Mouse (Mus musculus) inflammation-experienced regulatory T-cells (primary cell): Measurements from ENCODE around the gene Mettl7a1. TPM values are rescaled to one million over a fixed set of nuclear protein-coding genes. Genes with fewer than 3 reads are reported as not detected.

Experiments
- polyA plus RNA-seq, 2 experiments: library from polyadenylated mRNA; unstranded; fragments of 100-300 nt; shearing (Covaris generic); gene quantifications; one replicate each; pipeline ENCODE4 v1.2.1; 2017

Gene Mettl7a1
- 10 to 100 TPM in 1 of 2 experiments, 1 to 10 TPM in 1; 8.0 to 10.4 TPM for polyA plus RNA-seq

DNA sequence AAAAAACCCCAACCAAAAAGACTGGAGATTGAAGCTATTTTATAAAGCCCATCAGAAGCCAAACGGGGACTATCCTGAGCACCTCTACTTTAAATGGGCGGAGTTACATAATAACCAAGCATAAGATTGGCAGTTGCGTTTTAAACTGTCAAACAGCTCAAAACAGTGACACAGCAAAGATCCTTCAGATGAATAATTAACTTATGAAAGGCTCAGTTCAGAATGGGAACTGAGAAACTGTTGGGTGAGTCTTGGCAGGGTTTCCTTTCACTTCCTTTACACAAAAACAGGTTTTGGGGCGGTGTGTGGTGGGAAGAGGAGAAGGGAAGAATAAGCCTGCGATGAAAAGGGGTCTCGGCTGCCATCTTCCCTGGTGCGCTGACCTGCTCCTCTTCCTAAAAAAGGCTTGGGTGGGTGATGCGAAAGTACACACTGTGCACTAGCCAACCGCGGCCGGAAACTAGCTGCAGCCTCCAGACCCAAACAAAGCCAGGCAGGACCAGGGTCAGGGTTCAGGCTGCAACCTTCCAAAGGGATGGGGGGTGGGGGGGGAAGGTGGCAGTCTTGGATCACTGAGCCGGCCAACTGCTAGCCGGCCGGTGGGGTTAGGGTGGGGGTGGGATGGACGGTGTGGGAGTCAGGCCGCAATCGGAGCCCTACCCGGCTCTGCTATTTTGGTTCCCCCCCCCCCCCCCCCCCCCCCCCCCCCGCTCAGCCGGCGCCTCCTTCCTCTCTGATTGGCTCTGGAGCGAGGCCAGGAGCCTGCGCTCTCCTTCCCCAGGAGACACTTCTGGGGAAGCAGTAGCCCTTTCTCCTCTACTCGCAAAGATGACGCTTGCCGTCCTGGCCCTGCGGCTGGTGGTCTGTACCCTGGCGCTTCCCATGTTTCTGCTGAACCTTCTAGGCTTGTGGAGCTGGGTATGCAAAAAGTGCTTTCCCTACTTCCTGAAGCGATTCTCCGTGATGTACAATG, at the start of gene Mettl7a1:
Mettl7a1 (plus strand) TSS at position 122 of the 973 bp plus-strand sequence.

DNA sequence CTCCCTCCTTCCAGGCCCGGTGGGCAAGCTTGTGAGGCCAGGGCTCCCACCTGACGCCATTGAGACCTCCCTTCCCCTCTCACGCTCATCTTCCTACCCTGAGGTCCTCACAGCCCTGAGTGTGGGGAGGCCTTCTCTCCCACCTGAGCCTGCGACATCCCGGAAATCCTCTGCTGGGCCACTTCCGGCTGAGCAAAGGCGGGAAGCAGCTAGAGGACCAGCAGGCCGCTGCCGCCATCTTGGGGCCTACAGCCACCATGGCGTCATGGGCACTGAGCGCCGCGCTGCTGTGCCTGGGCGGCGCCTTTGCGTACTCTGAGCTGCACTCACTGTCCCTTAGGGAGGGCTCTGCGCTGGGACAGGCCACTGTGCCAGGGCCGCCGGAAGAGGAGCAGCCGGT, 23.3 kb upstream of the Mettl7a1 start, which contains the start of gene Tmprss12:
Tmprss12 (plus strand) TSS at position 212 of the 400 bp plus-strand sequence.

DNA sequence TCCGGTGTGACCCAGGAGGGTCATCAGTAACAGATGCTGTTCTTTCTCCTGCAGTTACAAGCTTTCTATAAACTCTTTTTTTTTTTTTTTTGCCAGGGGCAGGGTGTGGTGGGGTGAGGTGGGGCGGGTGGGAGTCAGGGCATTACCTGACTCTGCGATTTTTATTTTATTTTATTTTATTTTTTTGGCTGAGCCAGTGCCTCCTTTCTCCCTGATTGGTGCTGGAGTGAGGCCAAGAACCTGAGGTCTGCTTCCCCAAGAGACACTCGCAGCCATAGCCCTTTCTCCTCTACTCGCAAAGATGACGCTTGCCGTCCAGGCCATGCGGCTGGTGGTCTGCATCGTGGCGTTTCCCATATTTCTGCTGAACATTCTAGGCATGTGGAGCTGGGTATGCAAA, 30.7 kb downstream of the Mettl7a1 start, which contains the start of gene Mettl7a3:
Mettl7a3 (plus strand) TSS at position 301 of the 400 bp plus-strand sequence.

DNA sequence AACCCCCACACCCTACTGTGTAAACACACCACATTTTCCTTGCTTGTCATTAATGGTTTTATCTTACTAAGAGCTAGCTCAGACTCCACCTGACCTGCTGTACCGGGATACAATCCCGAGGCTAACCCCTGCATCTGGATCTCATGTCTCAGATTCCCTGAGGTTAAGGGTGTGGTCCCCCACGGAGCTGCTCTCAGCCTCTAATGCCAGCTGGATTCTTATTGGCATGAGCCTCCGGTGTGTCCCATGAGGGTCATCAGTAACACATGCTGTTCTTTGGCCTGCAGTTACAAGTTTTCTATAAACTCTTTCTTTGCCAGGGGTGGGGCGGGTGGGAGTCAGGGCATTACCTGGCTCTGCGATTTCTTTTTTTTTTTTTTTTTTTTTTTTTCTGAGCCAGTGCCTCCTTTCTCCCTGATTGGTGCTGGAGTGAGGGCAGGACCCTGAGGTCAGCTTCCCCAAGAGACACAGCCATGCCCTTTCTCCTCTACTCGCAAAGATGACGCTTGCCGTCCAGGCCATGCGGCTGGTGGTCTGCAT, 48.8 kb downstream of the Mettl7a1 start, which contains the start of the genes Methig1 and Mettl7a2:
Methig1 (plus strand) TSS at position 439 of the 540 bp plus-strand sequence.
Mettl7a2 (plus strand) TSS at position 490 of the 540 bp plus-strand sequence.

DNA sequence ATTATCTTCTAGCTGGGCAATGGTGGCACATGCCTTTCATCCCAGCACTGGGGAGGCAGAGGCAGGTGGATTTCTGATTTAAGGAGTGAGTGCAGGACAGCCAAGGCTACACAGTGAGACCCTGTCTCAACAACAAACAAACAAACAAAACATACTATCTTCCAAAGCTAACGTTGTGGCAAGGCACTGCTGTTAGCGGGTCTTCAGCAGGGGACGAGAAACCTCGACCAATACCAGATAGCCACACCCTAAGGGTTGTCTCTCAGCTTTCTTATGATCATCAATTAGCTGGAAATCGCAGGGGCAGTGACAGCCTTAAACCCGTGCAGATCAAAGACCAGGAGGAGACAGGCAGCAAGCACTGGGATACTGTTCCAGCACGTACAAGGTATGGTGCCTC, 60.3 kb downstream of the Mettl7a1 start, which contains the start of gene Higd1c:
Higd1c (plus strand) TSS at position 301 of the 400 bp plus-strand sequence.

Other genes starting within 250 kb of the Mettl7a1 start
- gene Atf1, start 76.3 kb upstream of the Mettl7a1 start, polyA plus RNA-seq = 10 to 100 TPM; 47.5 to 63.5 TPM
- gene Tmprss12, start 23.3 kb upstream of the Mettl7a1 start, polyA plus RNA-seq = 1 to 10 TPM in 1 of 2 experiments, under 1 TPM in 1; 0.11 to 1.0 TPM
- under 1 TPM; 0.11 to 0.82 TPM for gene Mettl7a3, start 30.8 kb downstream of the Mettl7a1 start, polyA plus RNA-seq
- gene Methig1, start 49.0 kb downstream of the Mettl7a1 start, polyA plus RNA-seq = 1 to 10 TPM in 1 of 2 experiments, not detected in 1; 1.9 TPM
- not detected for gene Mettl7a2, start 49.1 kb downstream of the Mettl7a1 start, polyA plus RNA-seq
- under 1 TPM in 1 of 2 experiments, not detected in 1; 0.78 TPM for gene Higd1c, start 60.4 kb downstream of the Mettl7a1 start, polyA plus RNA-seq
- 1 to 10 TPM in 1 of 2 experiments, under 1 TPM in 1; 0.68 to 2.5 TPM for gene Gm5475, start 118.0 kb downstream of the Mettl7a1 start, polyA plus RNA-seq
- gene Slc11a2, start 120.9 kb downstream of the Mettl7a1 start, polyA plus RNA-seq = 10 to 100 TPM; 23.2 to 36.7 TPM
- gene Letmd1, start 164.9 kb downstream of the Mettl7a1 start, polyA plus RNA-seq = 10 to 100 TPM; 38.1 to 40.7 TPM
- 1 to 10 TPM; 4.3 to 8.5 TPM for gene Csrnp2, start 191.3 kb downstream of the Mettl7a1 start, polyA plus RNA-seq
- gene Tfcp2, start 247.9 kb downstream of the Mettl7a1 start, polyA plus RNA-seq = 10 to 100 TPM in 1 of 2 experiments, 1 to 10 TPM in 1; 10.0 to 10.5 TPM